Mouse (Mus musculus): ENCODE results near the gene Gna15.

DNA sequence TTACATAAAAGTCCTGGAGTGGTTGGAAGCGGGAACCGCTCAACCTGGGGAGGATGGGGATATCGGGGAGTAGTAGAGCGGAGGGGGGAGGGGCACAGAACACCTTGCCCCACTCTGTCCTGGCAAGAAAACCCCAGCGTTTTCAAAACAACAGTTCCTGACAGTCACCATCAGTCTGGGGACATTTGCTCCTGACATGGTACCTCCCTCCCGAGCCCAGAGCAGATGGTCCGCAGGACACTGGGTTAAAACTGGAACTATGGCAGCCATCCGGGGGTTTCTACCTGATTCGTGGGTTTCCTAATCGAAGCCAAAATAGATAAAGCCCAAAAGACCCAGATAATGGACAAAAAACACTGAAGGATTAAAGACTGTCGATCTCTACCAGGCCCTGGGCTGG is 63.1 kb downstream of the Gna15 start:
- TF ChIP-seq CTCF (IDR thresholded peaks at IDR 0.05; ENCODE audit: low read depth): no peak
- TF ChIP-seq EP300 (IDR thresholded peaks at IDR 0.05; ENCODE audit: low read depth): no peak

Data from liver, postnatal 0 days (tissue).